8 mouse cellular contexts compared by ENCODE assay signal in the genomic region with DNA sequence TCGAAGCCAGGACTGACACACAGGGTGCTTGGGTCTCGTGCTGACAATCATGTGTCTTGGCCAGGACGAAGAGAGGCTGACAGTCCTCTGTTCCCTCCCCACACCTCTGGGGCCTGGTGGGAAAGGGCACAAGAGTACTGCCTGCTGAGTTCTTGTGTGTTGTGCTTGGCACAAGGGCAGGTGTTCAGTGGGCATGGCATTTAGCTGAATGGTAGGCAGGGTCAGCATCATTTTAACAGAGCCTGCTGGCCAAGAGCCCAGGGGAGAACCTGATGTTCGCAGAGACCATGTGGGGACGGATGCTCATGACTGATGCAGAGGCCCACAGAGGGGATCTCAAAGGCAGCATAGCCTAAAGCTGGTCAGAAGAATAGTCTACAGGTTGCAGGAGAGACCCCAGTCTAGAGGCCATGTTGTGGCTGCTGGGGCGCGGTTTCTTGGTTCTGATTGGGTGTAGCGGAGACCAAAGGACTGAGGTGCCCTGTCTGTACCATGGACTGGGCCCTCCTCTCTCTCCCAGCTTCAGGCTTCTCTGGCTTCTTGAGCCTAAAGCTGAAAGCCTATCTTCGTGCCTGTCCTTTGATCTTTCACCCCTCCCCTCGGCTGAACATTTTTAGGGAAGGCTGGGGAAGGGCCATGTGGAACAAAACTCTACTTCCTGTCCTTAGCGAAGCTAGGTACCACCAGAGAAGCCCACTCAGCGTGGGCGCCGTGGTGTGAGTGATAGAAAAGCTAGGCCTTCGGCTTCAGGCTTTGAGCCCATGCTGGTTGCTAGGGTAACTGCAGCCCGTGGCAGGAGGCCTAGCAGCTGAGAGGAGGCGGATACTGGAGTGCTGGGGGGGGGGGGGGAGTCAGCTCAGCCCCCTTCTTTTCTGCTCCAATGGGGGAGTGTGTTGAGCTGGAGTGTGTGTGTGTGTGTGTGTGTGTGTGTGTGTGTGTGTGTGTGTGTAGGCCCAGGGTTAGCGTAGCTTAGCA.
A peak's percentile ranks its signal among the peaks of the same experiment; 100 is the strongest.
DNase-seq lines count a peak whose midpoint lies in the region; ATAC-seq and TF ChIP-seq lines count a peak whose summit lies in the region.

No protein-coding gene starts in this region.

- no peaks in the 10 kb centered on the region for H3K36me3 ChIP-seq in lung, embryonic 14.5 days (ENCODE audit: insufficient read depth)
- no peaks in the 10 kb centered on the region for H3K36me3 ChIP-seq in embryonic facial prominence, embryonic 12.5 days
- H3K36me3 ChIP-seq in hindbrain, embryonic 11.5 days (ENCODE audit: control insufficient read depth, insufficient read depth, low read length) = no peaks in the 10 kb centered on the region
- H3K36me3 ChIP-seq in neural tube, embryonic 15.5 days = no peaks in the 10 kb centered on the region

- H3K9me3 ChIP-seq in lung, embryonic 14.5 days (ENCODE audit: low read depth, low read length) = no peaks in the 10 kb centered on the region
- H3K9me3 ChIP-seq in embryonic facial prominence, embryonic 12.5 days = no peaks in the 10 kb centered on the region
- no peaks in the 10 kb centered on the region for H3K9me3 ChIP-seq in hindbrain, embryonic 11.5 days (ENCODE audit: control insufficient read depth, low read length)
- H3K9me3 ChIP-seq in neural tube, embryonic 15.5 days (replicated peaks) = no peaks in the 10 kb centered on the region

- peak; percentile 82 for DNase-seq in lung, embryonic 14.5 days
- DNase-seq in lung, postnatal 36 days = no peak
- peak; percentile 70 for DNase-seq in hindbrain, embryonic 11.5 days (ENCODE audit: low spot score)
- DNase-seq in left cerebral cortex, adult 8-10 months (ENCODE audit: low spot score in 2 of 2) = peak; percentile 72 to 94
- no peak for DNase-seq in adrenal gland, adult 18-20 months (ENCODE audit: low spot score in 2 of 2)

- no peak overlapping the region for H3K9ac ChIP-seq in lung, embryonic 14.5 days
- H3K9ac ChIP-seq in embryonic facial prominence, embryonic 12.5 days = 0 out of 2 replicates have a peak overlapping the region, but pooled peaks have one; percentile 15
- H3K9ac ChIP-seq in hindbrain, embryonic 11.5 days (ENCODE audit: low read depth, low read length) = peak overlapping the region; percentile 37; the same call in 1 of the 2 replicates
- no peak overlapping the region for H3K9ac ChIP-seq in neural tube, embryonic 15.5 days (replicated peaks)

- 38% methylated on average over 18 of the region's 18 CpGs for WGBS in lung, embryonic 14.5 days
- 44% methylated on average over 18 of the region's 18 CpGs for WGBS in embryonic facial prominence, embryonic 12.5 days
- 39% methylated on average over 18 of the region's 18 CpGs for WGBS in hindbrain, embryonic 11.5 days
- 31% methylated on average over 18 of the region's 18 CpGs for WGBS in neural tube, embryonic 15.5 days

- TF ChIP-seq CTCF in lung, embryonic 14.5 days (IDR thresholded peaks at IDR 0.05; ENCODE audit: low read depth) = no peak

- peak overlapping the region; percentile 89 for H3K27ac ChIP-seq in lung, embryonic 14.5 days (ENCODE audit: low read depth)
- H3K27ac ChIP-seq in embryonic facial prominence, embryonic 12.5 days = peak overlapping the region; percentile 46; the same call in 1 of the 2 replicates
- H3K27ac ChIP-seq in hindbrain, embryonic 11.5 days (ENCODE audit: low read depth, low read length) = peak overlapping the region; percentile 42; the same call in 1 of the 2 replicates
- peak overlapping the region; percentile 78 for H3K27ac ChIP-seq in neural tube, embryonic 15.5 days (replicated peaks)

- ATAC-seq in lung, embryonic 14.5 days (ENCODE audit: insufficient read depth) = peak; percentile 57
- peak; percentile 55 for ATAC-seq in embryonic facial prominence, embryonic 12.5 days (ENCODE audit: insufficient number of reproducible peaks, insufficient read depth, low FRiP score, low TSS enrichment)
- ATAC-seq in hindbrain, embryonic 11.5 days (ENCODE audit: low FRiP score) = peak; percentile 79
- ATAC-seq in neural tube, embryonic 15.5 days (ENCODE audit: low FRiP score) = peak; percentile 75
- ATAC-seq in inflammation-experienced regulatory T-cells, adult 6 months = no peak

- no peaks in the 10 kb centered on the region for H3K27me3 ChIP-seq in lung, embryonic 14.5 days (ENCODE audit: insufficient read depth, low read length)
- H3K27me3 ChIP-seq in embryonic facial prominence, embryonic 12.5 days = no peaks in the 10 kb centered on the region
- H3K27me3 ChIP-seq in hindbrain, embryonic 11.5 days (ENCODE audit: control insufficient read depth, insufficient read depth, low read length) = no peaks in the 10 kb centered on the region
- no peaks in the 10 kb centered on the region for H3K27me3 ChIP-seq in neural tube, embryonic 15.5 days (replicated peaks)

- H3K4me3 ChIP-seq in lung, embryonic 14.5 days (ENCODE audit: low read depth, low read length) = no peak overlapping the region
- no peak overlapping the region for H3K4me3 ChIP-seq in embryonic facial prominence, embryonic 12.5 days
- H3K4me3 ChIP-seq in hindbrain, embryonic 11.5 days (ENCODE audit: low read depth, low read length) = no peak overlapping the region
- no peak overlapping the region for H3K4me3 ChIP-seq in neural tube, embryonic 15.5 days (replicated peaks)

- H3K4me1 ChIP-seq in lung, embryonic 14.5 days (ENCODE audit: insufficient read depth) = peaks cover 25% of the 10 kb centered on the region
- peaks cover 29% of the 10 kb centered on the region for H3K4me1 ChIP-seq in embryonic facial prominence, embryonic 12.5 days
- H3K4me1 ChIP-seq in hindbrain, embryonic 11.5 days (replicated peaks; ENCODE audit: control insufficient read depth, insufficient read depth, low read length) = peaks cover 15% of the 10 kb centered on the region
- H3K4me1 ChIP-seq in neural tube, embryonic 15.5 days = peaks cover 36% of the 10 kb centered on the region

- 0 out of 2 replicates have a peak overlapping the region, but pooled peaks have one; percentile 15 for H3K4me2 ChIP-seq in lung, embryonic 14.5 days
- no peak overlapping the region for H3K4me2 ChIP-seq in embryonic facial prominence, embryonic 12.5 days (replicated peaks)
- H3K4me2 ChIP-seq in hindbrain, embryonic 11.5 days (replicated peaks; ENCODE audit: low read depth, low read length) = no peak overlapping the region
- H3K4me2 ChIP-seq in neural tube, embryonic 15.5 days = no peak overlapping the region

Comparison
In these comparisons a context has a peak if more than half of its experiments do, and no peak if none do; other contexts are left out.
1. DNase-seq: peak in lung, embryonic 14.5 days (single experiment), hindbrain, embryonic 11.5 days (single experiment) and left cerebral cortex, adult 8-10 months (2 of 2); none in lung, postnatal 36 days (single experiment) and adrenal gland, adult 18-20 months (0 of 2).
2. H3K9ac ChIP-seq: peak in embryonic facial prominence, embryonic 12.5 days (single experiment) and hindbrain, embryonic 11.5 days (single experiment); none in lung, embryonic 14.5 days (single experiment) and neural tube, embryonic 15.5 days (single experiment).
3. Peak in every context shown above with its lines, with median percentiles within 50 percentile points of each other: H3K27ac ChIP-seq.